Mouse (Mus musculus) kidney, adult 2 months (tissue): ENCODE data around the gene Arhgap25.

ENCODE experiments used
- CTCF ChIP-seq: fragments of 200-500 bp; conservative IDR thresholded peaks from 2 replicates; pipeline ENCODE4 v1.5.1; 2011; ENCODE audit warnings: low read depth, mild to moderate bottlenecking, control low read depth, low read length, moderate library complexity, mixed read lengths; ENCODE audit not compliant: insufficient read depth, insufficient read length
- POLR2A ChIP-seq: fragments of 200-500 bp; IDR thresholded peaks from one replicate; pipeline ENCODE4 v1.6.1; 2011; ENCODE audit warnings: low read depth, low read length, control low read depth

DNA sequence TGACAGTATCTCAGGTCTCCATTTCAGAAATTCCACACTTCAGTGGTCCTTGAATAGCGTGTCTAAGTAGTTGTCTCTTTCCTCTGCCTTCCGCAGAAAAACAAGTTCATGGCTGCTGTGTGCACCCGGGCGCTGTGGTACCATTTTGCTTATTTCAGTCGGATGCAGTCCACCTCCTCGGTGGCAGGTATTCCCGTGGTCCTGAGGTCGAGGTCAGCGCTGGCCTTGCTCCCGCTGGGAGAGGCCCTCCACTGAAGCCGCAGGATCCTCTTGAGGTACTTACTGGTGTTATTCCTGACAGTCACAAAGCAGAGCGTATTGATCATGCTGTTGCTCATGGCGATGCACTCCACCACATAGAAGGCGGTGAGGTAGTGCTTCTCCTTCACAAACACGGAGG is 48.0 kb upstream of the Arhgap25 start:
- no peak for TF ChIP-seq POLR2A
- TF ChIP-seq CTCF: no peak
